Mouse (Mus musculus) lung, adult 2 months (tissue): ENCODE results near the gene Itgb2.

ENCODE experiments used
- CTCF ChIP-seq: fragments of 200-500 bp; IDR thresholded peaks from 2 replicates; pipeline ENCODE4 v1.5.1; 2011; ENCODE audit warnings: mild to moderate bottlenecking, low read length, control low read depth; ENCODE audit not compliant: insufficient read depth
- POLR2A ChIP-seq: fragments of 200-500 bp; IDR thresholded peaks from 2 replicates; pipeline ENCODE4 v1.6.1; 2011; ENCODE audit warnings: low read depth, mild to moderate bottlenecking, control low read depth, low read length, borderline replicate concordance; ENCODE audit errors: extremely low read depth

GRCm38 (mm10) chr10:77560090-77560489, 30.0 kb downstream of the Itgb2 start:
- no peak for TF ChIP-seq CTCF
- TF ChIP-seq POLR2A = no peak
